Comparison of ENCODE assay signal across 8 mouse cellular contexts in genomic region chr8:123331810-123332209, GRCm38 (mm10). TPM values are rescaled to one million over a fixed set of nuclear protein-coding genes. Genes with fewer than 3 reads are reported as not detected.
A peak's percentile ranks its signal among the peaks of the same experiment; 100 is the strongest.
DNase-seq lines count a peak whose midpoint lies in the region; ATAC-seq and TF ChIP-seq lines count a peak whose summit lies in the region.

No protein-coding gene starts in this region.

- H3K9ac ChIP-seq in limb, embryonic 13.5 days: no peak overlapping the region
- H3K9ac ChIP-seq in neural tube, embryonic 15.5 days (replicated peaks): peak overlapping the region; percentile 86; the same call in 1 of the 2 replicates

- no peak for ATAC-seq in limb, embryonic 13.5 days (ENCODE audit: low FRiP score, low read depth)
- no peak; the same call in 1 of the 2 replicates for ATAC-seq in neural tube, embryonic 15.5 days (ENCODE audit: low FRiP score)

- intact Hi-C loops in left cerebral cortex, adult 2 months (cut with DNase I): loop anchor here (1.0 kb wide), 1 partner anchor 42 kb away; no protein-coding TSS in a partner anchor
- intact Hi-C loops in gastrocnemius, adult 2 months (cut with DNase I): no loop called here

- TF ChIP-seq CTCF in left cerebral cortex, adult 2 months (IDR thresholded peaks at IDR 0.05): no peak
- TF ChIP-seq CTCF in gastrocnemius, adult 2 months (IDR thresholded peaks at IDR 0.05): no peak

- no peaks in the 10 kb centered on the region for H3K9me3 ChIP-seq in forebrain, embryonic 10.5 days
- no peaks in the 10 kb centered on the region for H3K9me3 ChIP-seq in limb, embryonic 13.5 days
- H3K9me3 ChIP-seq in neural tube, embryonic 15.5 days (replicated peaks): no peaks in the 10 kb centered on the region

- peaks cover 23% of the 10 kb centered on the region for H3K27me3 ChIP-seq in forebrain, embryonic 10.5 days (ENCODE audit: poor library complexity, severe bottlenecking)
- H3K27me3 ChIP-seq in limb, embryonic 13.5 days: peaks cover 46% of the 10 kb centered on the region
- H3K27me3 ChIP-seq in neural tube, embryonic 15.5 days (replicated peaks): no peaks in the 10 kb centered on the region

- peak overlapping the region; percentile 61 for H3K4me3 ChIP-seq in left cerebral cortex, adult 2 months
- peak overlapping the region; percentile 70 for H3K4me3 ChIP-seq in forebrain, embryonic 10.5 days
- H3K4me3 ChIP-seq in limb, embryonic 13.5 days: peak overlapping the region; percentile 53
- H3K4me3 ChIP-seq in neural tube, embryonic 15.5 days (replicated peaks): peak overlapping the region; percentile 82
- H3K4me3 ChIP-seq in gastrocnemius, adult 2 months: no peak overlapping the region; the same call in 1 of the 2 replicates

- no peak for DNase-seq in left cerebral cortex, adult 2 months (ENCODE audit: extremely low spot score in 1 of 2, low spot score in 2 of 2)
- DNase-seq in left cerebral cortex, adult 8-10 months (ENCODE audit: low spot score in 2 of 2): no peak
- no peak for DNase-seq in forebrain, embryonic 10.5 days (ENCODE audit: extremely low spot score, low spot score)
- no peak for DNase-seq in adrenal gland, adult 2 months
- DNase-seq in gastrocnemius, adult 2 months: no peak
- DNase-seq in adipocyte (ENCODE audit: low spot score): no peak

- H3K4me2 ChIP-seq in limb, embryonic 13.5 days (replicated peaks): peak overlapping the region; percentile 93
- H3K4me2 ChIP-seq in neural tube, embryonic 15.5 days: peak overlapping the region; percentile 60

- H3K27ac ChIP-seq in left cerebral cortex, adult 2 months: peak overlapping the region; percentile 58
- H3K27ac ChIP-seq in forebrain, embryonic 10.5 days: peak overlapping the region; percentile 85
- no peak overlapping the region for H3K27ac ChIP-seq in limb, embryonic 13.5 days
- H3K27ac ChIP-seq in neural tube, embryonic 15.5 days (replicated peaks): peak overlapping the region; percentile 95
- H3K27ac ChIP-seq in gastrocnemius, adult 2 months: no peak overlapping the region

- H3K4me1 ChIP-seq in forebrain, embryonic 10.5 days: peaks cover 50% of the 10 kb centered on the region
- peaks cover 7% of the 10 kb centered on the region for H3K4me1 ChIP-seq in limb, embryonic 13.5 days
- H3K4me1 ChIP-seq in neural tube, embryonic 15.5 days: peaks cover 48% of the 10 kb centered on the region

- WGBS in forebrain, embryonic 10.5 days: 46% methylated on average over 8 of the region's 8 CpGs
- 35% methylated on average over 8 of the region's 8 CpGs for WGBS in limb, embryonic 13.5 days
- WGBS in neural tube, embryonic 15.5 days: 11% methylated on average over 8 of the region's 8 CpGs

- H3K36me3 ChIP-seq in forebrain, embryonic 10.5 days (replicated peaks): no peaks in the 10 kb centered on the region
- H3K36me3 ChIP-seq in limb, embryonic 13.5 days: no peaks in the 10 kb centered on the region
- no peaks in the 10 kb centered on the region for H3K36me3 ChIP-seq in neural tube, embryonic 15.5 days

RNA-seq across cellular contexts. Expression of gene Spire2, which starts 0.7 kb away (rescaled TPM):
- total RNA-seq in left cerebral cortex, adult 2 months (2021): 10 to 100 TPM; 14.1 to 19.5 TPM
- total RNA-seq in left cerebral cortex, adult 8-10 months (2022): 10 to 100 TPM; 17.3 to 19.0 (median 18.1) TPM
- polyA plus RNA-seq in forebrain, embryonic 10.5 days (2016; fragmentation: Nextera tagmentation; extraction: Ambion mirVana): 6.5 and 6.9 TPM in 2 replicates
- 0.80 and 1.1 TPM in 2 replicates for polyA plus RNA-seq in limb, embryonic 13.5 days (2015; fragmentation: Nextera tagmentation; extraction: Ambion mirVana)
- polyA plus RNA-seq in neural tube, embryonic 15.5 days (2015; fragmentation: Nextera tagmentation; extraction: Ambion mirVana): 37.9 and 44.0 TPM in 2 replicates
- 1 to 10 TPM; 1.4 to 2.6 TPM for total RNA-seq in adrenal gland, adult 2 months (2021)
- polyA plus RNA-seq in adrenal gland, adult 2 months (2012; rRNA removed): 0.93 and 3.0 TPM in 2 replicates
- not detected for total RNA-seq in gastrocnemius, adult 2 months (2021)

RNA-seq across cellular contexts. Expression of gene Fanca, which starts 13.4 kb away (rescaled TPM):
- total RNA-seq in left cerebral cortex, adult 2 months (2021): 1 to 10 TPM; 3.1 to 3.7 TPM
- total RNA-seq in left cerebral cortex, adult 8-10 months (2022): 1 to 10 TPM; 1.3 to 2.8 (median 2.2) TPM
- 49.6 and 52.3 TPM in 2 replicates for polyA plus RNA-seq in forebrain, embryonic 10.5 days (2016; fragmentation: Nextera tagmentation; extraction: Ambion mirVana)
- 26.4 and 27.2 TPM in 2 replicates for polyA plus RNA-seq in limb, embryonic 13.5 days (2015; fragmentation: Nextera tagmentation; extraction: Ambion mirVana)
- polyA plus RNA-seq in neural tube, embryonic 15.5 days (2015; fragmentation: Nextera tagmentation; extraction: Ambion mirVana): 6.1 and 9.8 TPM in 2 replicates
- 1 to 10 TPM; 3.6 to 7.2 TPM for total RNA-seq in adrenal gland, adult 2 months (2021)
- 8.1 and 10.2 TPM in 2 replicates for polyA plus RNA-seq in adrenal gland, adult 2 months (2012; rRNA removed)
- total RNA-seq in gastrocnemius, adult 2 months (2021): not detected

RNA-seq across cellular contexts. Expression of gene Tcf25, which starts 41.7 kb away (rescaled TPM):
- total RNA-seq in left cerebral cortex, adult 2 months (2021): 100 to 1,000 TPM; 586 to 610 TPM
- 100 to 1,000 TPM; 555 to 559 (median 558) TPM for total RNA-seq in left cerebral cortex, adult 8-10 months (2022)
- polyA plus RNA-seq in forebrain, embryonic 10.5 days (2016; fragmentation: Nextera tagmentation; extraction: Ambion mirVana): 146 and 151 TPM in 2 replicates
- 155 and 156 TPM in 2 replicates for polyA plus RNA-seq in limb, embryonic 13.5 days (2015; fragmentation: Nextera tagmentation; extraction: Ambion mirVana)
- polyA plus RNA-seq in neural tube, embryonic 15.5 days (2015; fragmentation: Nextera tagmentation; extraction: Ambion mirVana): 368 and 390 TPM in 2 replicates
- 100 to 1,000 TPM; 230 to 235 TPM for total RNA-seq in adrenal gland, adult 2 months (2021)
- 151 and 158 TPM in 2 replicates for polyA plus RNA-seq in adrenal gland, adult 2 months (2012; rRNA removed)
- total RNA-seq in gastrocnemius, adult 2 months (2021): 100 to 1,000 TPM; 134 to 140 TPM

Comparison
In these comparisons a context has a peak if more than half of its experiments do, and no peak if none do; other contexts are left out.
1. H3K27ac ChIP-seq: peak in left cerebral cortex, adult 2 months (single experiment), forebrain, embryonic 10.5 days (single experiment) and neural tube, embryonic 15.5 days (single experiment); none in limb, embryonic 13.5 days (single experiment) and gastrocnemius, adult 2 months (single experiment).
2. RNA of gene Spire2, which starts 0.7 kb away (total RNA-seq): 14.1 to 19.5 TPM in left cerebral cortex, adult 2 months and 17.3 to 19.0 TPM in left cerebral cortex, adult 8-10 months; 1.4 to 2.6 TPM in adrenal gland, adult 2 months and not detected in gastrocnemius, adult 2 months; every median in the first group is over 4 times any median in the second.